Mouse (Mus musculus): ENCODE measurements at regions not wholly inside any gene's neighbourhood (a gene's known extent, or its start where the extent isn't known, plus 50 kb on each side); places are given as distances from the start of the nearest gene placed in this dataset.

DNA sequence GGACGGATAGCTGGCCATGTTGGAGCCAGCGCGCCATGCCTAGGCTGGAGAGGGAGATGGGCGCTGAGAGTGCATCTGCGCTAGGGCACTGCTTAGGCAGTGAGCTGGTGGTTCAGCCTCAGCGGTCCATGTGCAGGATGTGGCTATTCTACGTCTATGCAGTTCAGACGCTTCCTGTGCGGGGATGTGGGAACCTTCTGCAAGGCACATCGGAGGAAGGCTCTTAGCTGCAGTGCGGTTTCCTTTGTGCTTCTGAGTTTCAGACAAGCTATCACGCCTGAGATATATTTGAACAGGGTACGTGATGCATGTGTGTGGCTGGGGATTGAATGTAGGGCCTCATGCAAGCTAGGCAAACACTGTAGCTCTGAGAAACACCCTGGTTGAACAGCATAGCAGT lies 54.4 kb upstream of the Lrpprc start:
- H3K36me3 ChIP-seq (ENCODE audit: control insufficient read depth, insufficient read depth, low read length) = no peaks in the 10 kb centered on the region
- no peak overlapping the region for H3K4me2 ChIP-seq (ENCODE audit: low read depth, low read length, severe bottlenecking)
- no peak overlapping the region for H3K4me3 ChIP-seq (ENCODE audit: low read depth, low read length)
- no peak overlapping the region for H3K27ac ChIP-seq (ENCODE audit: low read depth, low read length)
- H3K27me3 ChIP-seq (ENCODE audit: control insufficient read depth, insufficient read depth, low read length) = no peaks in the 10 kb centered on the region
- 91% methylated on average over 13 of the region's 13 CpGs for WGBS
- DNase-seq (ENCODE audit: low spot score) (no peak), ATAC-seq (replicated peaks; ENCODE audit: low FRiP score) (no peak)
- H3K4me1 ChIP-seq (replicated peaks; ENCODE audit: control insufficient read depth, insufficient read depth, low read length) = no peaks in the 10 kb centered on the region; the same call in 1 of the 2 replicates
- H3K9me3 ChIP-seq (ENCODE audit: control insufficient read depth, low read length) = no peaks in the 10 kb centered on the region
- H3K9ac ChIP-seq (ENCODE audit: low read length) = no peak overlapping the region

DNA sequence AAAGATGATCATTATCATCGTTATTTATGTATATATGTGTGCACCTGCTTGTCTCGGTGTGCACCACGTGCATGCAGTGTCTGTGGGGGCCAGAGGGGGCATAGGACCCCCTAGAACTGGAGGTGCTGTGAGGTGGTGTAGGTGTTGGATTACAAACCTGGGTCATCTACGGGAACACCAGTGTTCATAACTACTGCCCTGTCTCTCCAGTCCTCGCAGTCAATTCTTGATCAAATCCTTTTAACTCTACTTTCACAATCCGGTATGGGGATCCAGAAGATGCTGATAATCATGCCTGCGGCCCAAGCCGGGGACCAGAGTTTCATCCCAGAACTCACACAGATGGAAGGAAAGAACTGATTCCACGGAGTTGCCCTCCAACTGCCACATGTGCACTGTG lies 55.6 kb upstream of the Lrpprc start:
- no peak overlapping the region for H3K4me3 ChIP-seq (ENCODE audit: low read depth, low read length)
- H3K4me2 ChIP-seq (ENCODE audit: low read depth, low read length, severe bottlenecking) = no peak overlapping the region
- H3K27ac ChIP-seq (ENCODE audit: low read depth, low read length) = no peak overlapping the region
- ATAC-seq (replicated peaks; ENCODE audit: low FRiP score) (no peak), DNase-seq (ENCODE audit: low spot score) (no peak)
- no peaks in the 10 kb centered on the region for H3K27me3 ChIP-seq (ENCODE audit: control insufficient read depth, insufficient read depth, low read length)
- WGBS = 92% methylated on average over 9 of the region's 9 CpGs
- H3K4me1 ChIP-seq (replicated peaks; ENCODE audit: control insufficient read depth, insufficient read depth, low read length) = no peaks in the 10 kb centered on the region; the same call in 1 of the 2 replicates
- H3K36me3 ChIP-seq (ENCODE audit: control insufficient read depth, insufficient read depth, low read length) = no peaks in the 10 kb centered on the region
- H3K9ac ChIP-seq (ENCODE audit: low read length) = no peak overlapping the region
- H3K9me3 ChIP-seq (ENCODE audit: control insufficient read depth, low read length) = no peaks in the 10 kb centered on the region

DNA sequence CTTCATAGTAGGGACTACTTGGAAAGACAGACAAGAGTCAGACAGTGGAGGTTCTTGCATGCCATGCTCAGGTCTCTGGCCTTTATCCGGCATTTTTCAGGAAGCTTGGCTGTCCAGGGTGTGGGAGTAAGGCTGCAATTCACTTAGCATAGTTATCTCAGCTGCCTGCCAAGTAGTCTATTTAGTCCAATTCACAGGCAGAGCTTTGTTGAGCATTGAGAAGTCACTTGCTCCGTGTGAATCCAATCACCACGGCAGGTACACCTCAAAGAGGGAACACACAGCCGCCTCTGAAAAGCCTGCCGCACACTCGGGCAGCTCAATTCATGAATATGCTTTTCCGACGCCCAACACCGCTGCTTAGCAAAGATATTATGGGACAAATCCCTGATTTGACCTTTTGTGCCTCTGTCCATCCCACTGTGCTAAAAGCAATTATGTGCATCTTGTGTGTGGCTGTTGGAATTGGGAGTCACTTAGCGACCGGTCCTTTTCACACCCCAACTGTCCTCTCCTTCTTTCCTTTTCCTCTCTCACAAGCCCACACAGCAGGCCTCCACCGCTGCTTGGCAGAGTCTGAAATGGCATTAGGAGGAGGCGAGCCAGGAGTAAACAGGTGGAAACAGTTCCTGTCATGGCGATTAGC lies 57.9 kb upstream of the Lrpprc start:
- 18% methylated on average over 14 of the region's 14 CpGs for WGBS
- ATAC-seq (replicated peaks; ENCODE audit: low FRiP score) = no peak
- no peaks in the 10 kb centered on the region for H3K9me3 ChIP-seq (ENCODE audit: control insufficient read depth, low read length)

DNA sequence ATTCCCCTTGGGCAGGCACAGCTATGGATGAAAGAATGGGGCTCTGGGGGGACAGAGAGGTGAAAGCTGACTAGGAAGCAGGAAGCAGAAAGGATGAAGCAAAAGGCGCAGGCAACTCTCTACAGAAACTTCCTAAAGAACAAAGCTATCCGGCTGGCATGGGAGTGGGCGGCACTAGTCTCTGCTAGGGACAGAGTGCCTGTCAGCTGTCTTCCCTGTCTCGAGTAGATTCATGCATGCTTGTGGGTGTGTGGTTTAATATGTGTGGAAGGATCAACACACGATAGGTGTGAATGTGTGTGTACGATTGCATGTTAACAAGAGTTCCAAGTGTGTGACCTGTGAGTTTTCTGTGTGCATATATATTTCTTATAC lies 58.4 kb upstream of the Lrpprc start:
- no peaks in the 10 kb centered on the region; the same call in 1 of the 2 replicates for H3K4me1 ChIP-seq (replicated peaks; ENCODE audit: control insufficient read depth, insufficient read depth, low read length)
- no peaks in the 10 kb centered on the region for H3K9me3 ChIP-seq (ENCODE audit: control insufficient read depth, low read length)
- 55% methylated on average over 6 of the region's 6 CpGs for WGBS
- no peak overlapping the region for H3K4me2 ChIP-seq (ENCODE audit: low read depth, low read length, severe bottlenecking)
- H3K4me3 ChIP-seq (ENCODE audit: low read depth, low read length) = no peak overlapping the region
- no peaks in the 10 kb centered on the region for H3K27me3 ChIP-seq (ENCODE audit: control insufficient read depth, insufficient read depth, low read length)
- no peak for DNase-seq (ENCODE audit: low spot score)
- no peak overlapping the region for H3K27ac ChIP-seq (ENCODE audit: low read depth, low read length)
- H3K36me3 ChIP-seq (ENCODE audit: control insufficient read depth, insufficient read depth, low read length) = no peaks in the 10 kb centered on the region
- H3K9ac ChIP-seq (ENCODE audit: low read length) = no peak overlapping the region
- ATAC-seq (replicated peaks; ENCODE audit: low FRiP score) = no peak

More for the DNA sequence above, 57.9 kb upstream of the Lrpprc start:
- Histone ChIP-seq H3K4me3 (ENCODE audit: low read depth, low read length) (no peak overlapping the region), H3K4me2 (ENCODE audit: low read depth, low read length, severe bottlenecking) (no peak overlapping the region), H3K4me1 (replicated peaks; ENCODE audit: control insufficient read depth, insufficient read depth, low read length) (no peaks in the 10 kb centered on the region; the same call in 1 of the 2 replicates), H3K27me3 (ENCODE audit: control insufficient read depth, insufficient read depth, low read length) (no peaks in the 10 kb centered on the region), H3K27ac (ENCODE audit: low read depth, low read length) (no peak overlapping the region), H3K36me3 (ENCODE audit: control insufficient read depth, insufficient read depth, low read length) (no peaks in the 10 kb centered on the region), H3K9ac (ENCODE audit: low read length) (no peak overlapping the region)
- DNase-seq (ENCODE audit: low spot score) = no peak

DNA sequence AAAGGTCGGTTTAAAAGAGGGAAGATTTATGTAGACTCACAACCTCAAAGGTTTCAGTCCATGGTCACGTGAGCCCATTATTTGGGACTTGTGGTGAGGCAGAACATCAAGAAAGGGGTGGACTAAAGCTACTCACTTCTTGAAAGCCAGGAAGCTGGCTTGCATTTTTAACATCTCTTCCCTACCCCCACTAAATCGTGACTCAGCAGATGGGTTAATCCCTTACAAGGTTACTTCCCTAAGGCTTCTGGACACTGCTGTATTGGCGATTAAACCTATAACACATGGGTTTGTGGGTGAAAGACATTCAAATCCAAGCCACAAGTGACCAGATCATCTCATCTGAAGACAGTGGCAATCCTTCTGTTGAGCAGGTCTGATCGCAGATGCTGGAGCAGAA lies 59.9 kb upstream of the Lrpprc start:
- ATAC-seq (replicated peaks; ENCODE audit: low FRiP score) = no peak
- no peak overlapping the region for H3K9ac ChIP-seq (ENCODE audit: low read length)
- H3K4me3 ChIP-seq (ENCODE audit: low read depth, low read length) = no peak overlapping the region
- no peaks in the 10 kb centered on the region for H3K9me3 ChIP-seq (ENCODE audit: control insufficient read depth, low read length)
- H3K27ac ChIP-seq (ENCODE audit: low read depth, low read length) = no peak overlapping the region
- H3K36me3 ChIP-seq (ENCODE audit: control insufficient read depth, insufficient read depth, low read length) = no peaks in the 10 kb centered on the region
- H3K4me2 ChIP-seq (ENCODE audit: low read depth, low read length, severe bottlenecking) = no peak overlapping the region
- WGBS = 85% methylated on average over 5 of the region's 5 CpGs
- no peaks in the 10 kb centered on the region for H3K27me3 ChIP-seq (ENCODE audit: control insufficient read depth, insufficient read depth, low read length)
- H3K4me1 ChIP-seq (replicated peaks; ENCODE audit: control insufficient read depth, insufficient read depth, low read length) = no peaks in the 10 kb centered on the region; the same call in 1 of the 2 replicates
- no peak for DNase-seq (ENCODE audit: low spot score)

DNA sequence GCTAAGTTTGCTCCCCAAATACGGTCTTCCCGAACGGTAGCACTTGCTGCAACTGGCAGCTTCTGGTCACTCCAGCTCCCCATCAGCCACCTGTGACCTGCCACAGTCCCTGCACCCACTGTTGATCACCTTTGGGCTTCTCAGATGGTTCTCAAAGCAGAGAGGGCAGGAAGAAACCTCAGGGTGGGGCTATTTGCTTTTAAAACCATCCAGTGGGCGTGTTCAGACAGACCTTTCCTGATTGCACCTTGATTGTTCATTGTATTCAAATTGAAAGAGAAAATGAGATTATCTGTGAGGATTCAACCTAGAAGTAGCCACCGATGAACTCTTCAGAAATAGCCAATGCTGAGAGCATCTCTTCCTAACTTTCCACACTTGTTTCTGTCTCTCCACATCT lies 60.3 kb upstream of the Lrpprc start:
- H3K27me3 ChIP-seq (ENCODE audit: control insufficient read depth, insufficient read depth, low read length) = no peaks in the 10 kb centered on the region

DNA sequence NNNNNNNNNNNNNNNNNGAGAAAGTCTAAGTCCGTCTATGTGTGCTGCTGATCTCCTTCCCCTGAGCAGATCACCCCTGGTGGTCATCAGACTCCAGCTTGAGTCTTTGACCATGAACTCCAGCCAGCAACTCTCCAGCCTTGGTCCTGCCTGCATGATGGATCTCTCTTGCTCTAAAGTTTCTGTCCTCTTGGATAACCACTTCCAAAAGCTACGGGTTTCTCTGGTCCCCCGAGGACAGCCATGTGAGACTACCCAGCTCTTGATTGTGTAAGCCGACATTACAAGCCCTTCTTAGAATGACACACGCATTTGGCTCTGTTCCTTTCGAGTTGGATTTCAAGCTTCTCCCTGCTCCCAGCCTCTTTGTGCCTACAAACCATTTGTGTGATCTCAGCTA lies 66.4 kb upstream of the Lrpprc start:
- DNase-seq (ENCODE audit: low spot score) (peak; percentile 31), ATAC-seq (replicated peaks; ENCODE audit: low FRiP score) (no peak)
- WGBS = 84% methylated on average over 6 of the region's 6 CpGs
- H3K9me3 ChIP-seq (ENCODE audit: control insufficient read depth, low read length) = no peaks in the 10 kb centered on the region
- H3K27ac ChIP-seq (ENCODE audit: low read depth, low read length) = no peak overlapping the region
- no peak overlapping the region for H3K4me2 ChIP-seq (ENCODE audit: low read depth, low read length, severe bottlenecking)
- no peaks in the 10 kb centered on the region for H3K27me3 ChIP-seq (ENCODE audit: control insufficient read depth, insufficient read depth, low read length)
- no peaks in the 10 kb centered on the region for H3K4me1 ChIP-seq (replicated peaks; ENCODE audit: control insufficient read depth, insufficient read depth, low read length)
- no peaks in the 10 kb centered on the region for H3K36me3 ChIP-seq (ENCODE audit: control insufficient read depth, insufficient read depth, low read length)
- no peak overlapping the region for H3K4me3 ChIP-seq (ENCODE audit: low read depth, low read length)
- H3K9ac ChIP-seq (ENCODE audit: low read length) = no peak overlapping the region

More for the DNA sequence above, 60.3 kb upstream of the Lrpprc start:
- H3K27ac ChIP-seq (ENCODE audit: low read depth, low read length) = no peak overlapping the region
- DNase-seq (ENCODE audit: low spot score) (no peak), ATAC-seq (replicated peaks; ENCODE audit: low FRiP score) (no peak)
- no peak overlapping the region for H3K9ac ChIP-seq (ENCODE audit: low read length)
- no peaks in the 10 kb centered on the region for H3K36me3 ChIP-seq (ENCODE audit: control insufficient read depth, insufficient read depth, low read length)
- H3K4me2 ChIP-seq (ENCODE audit: low read depth, low read length, severe bottlenecking) = no peak overlapping the region
- no peaks in the 10 kb centered on the region for H3K9me3 ChIP-seq (ENCODE audit: control insufficient read depth, low read length)
- H3K4me3 ChIP-seq (ENCODE audit: low read depth, low read length) = no peak overlapping the region
- WGBS = 88% methylated on average over 5 of the region's 5 CpGs
- no peaks in the 10 kb centered on the region; the same call in 1 of the 2 replicates for H3K4me1 ChIP-seq (replicated peaks; ENCODE audit: control insufficient read depth, insufficient read depth, low read length)

DNA sequence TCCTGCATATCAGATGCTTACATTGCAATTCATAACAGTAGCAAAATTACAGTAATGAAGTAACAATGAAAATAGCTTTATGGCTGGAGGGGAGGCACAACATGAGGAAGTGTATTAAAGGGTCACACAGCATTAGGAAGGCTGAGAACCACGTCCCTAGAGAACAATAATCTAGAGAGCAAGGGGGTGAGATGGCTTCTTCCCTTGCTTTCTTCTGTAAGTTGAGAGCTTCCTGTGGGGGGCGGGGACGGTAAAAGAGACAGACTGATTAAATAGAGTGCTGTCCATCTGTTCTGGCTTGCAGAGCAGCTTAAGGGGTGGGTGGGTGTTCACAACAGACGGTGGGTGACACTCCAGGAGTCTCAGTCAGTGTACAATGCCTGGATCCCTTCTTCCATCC lies 68.2 kb upstream of the Lrpprc start:
- ATAC-seq (replicated peaks; ENCODE audit: low FRiP score) (no peak), DNase-seq (ENCODE audit: low spot score) (peak; percentile 24)
- WGBS = 48% methylated on average over 4 of the region's 4 CpGs
- H3K4me2 ChIP-seq (ENCODE audit: low read depth, low read length, severe bottlenecking) = no peak overlapping the region
- H3K9ac ChIP-seq (ENCODE audit: low read length) = no peak overlapping the region
- no peak overlapping the region for H3K4me3 ChIP-seq (ENCODE audit: low read depth, low read length)
- no peaks in the 10 kb centered on the region for H3K4me1 ChIP-seq (replicated peaks; ENCODE audit: control insufficient read depth, insufficient read depth, low read length)
- H3K9me3 ChIP-seq (ENCODE audit: control insufficient read depth, low read length) = no peaks in the 10 kb centered on the region
- no peaks in the 10 kb centered on the region for H3K36me3 ChIP-seq (ENCODE audit: control insufficient read depth, insufficient read depth, low read length)
- no peaks in the 10 kb centered on the region for H3K27me3 ChIP-seq (ENCODE audit: control insufficient read depth, insufficient read depth, low read length)
- no peak overlapping the region for H3K27ac ChIP-seq (ENCODE audit: low read depth, low read length)

DNA sequence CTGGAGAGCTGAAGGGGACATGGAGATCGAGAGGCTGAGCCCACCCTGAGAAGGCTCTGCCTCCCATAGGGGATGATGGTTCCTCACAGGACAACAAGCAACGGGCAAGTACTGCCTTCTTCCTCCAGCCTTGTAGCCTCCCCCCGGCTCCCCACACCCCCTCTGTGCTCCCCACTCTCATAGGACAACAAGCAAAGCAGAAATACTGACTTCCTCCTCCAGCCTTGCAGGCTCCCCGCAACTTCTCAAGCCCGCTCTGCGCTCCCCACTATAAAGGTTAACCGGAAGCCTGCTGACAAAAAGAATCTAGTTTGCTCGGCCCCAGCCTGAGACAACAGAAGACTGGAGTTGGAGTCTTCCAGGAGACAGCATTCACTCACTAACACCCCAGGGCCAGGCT lies 69.3 kb upstream of the Lrpprc start:
- H3K9me3 ChIP-seq (ENCODE audit: control insufficient read depth, low read length) = no peaks in the 10 kb centered on the region
- H3K27ac ChIP-seq (ENCODE audit: low read depth, low read length) = no peak overlapping the region
- no peaks in the 10 kb centered on the region for H3K36me3 ChIP-seq (ENCODE audit: control insufficient read depth, insufficient read depth, low read length)
- no peaks in the 10 kb centered on the region for H3K4me1 ChIP-seq (replicated peaks; ENCODE audit: control insufficient read depth, insufficient read depth, low read length)
- no peak overlapping the region for H3K9ac ChIP-seq (ENCODE audit: low read length)
- H3K4me3 ChIP-seq (ENCODE audit: low read depth, low read length) = no peak overlapping the region
- 67% methylated on average over 8 of the region's 8 CpGs for WGBS
- DNase-seq (ENCODE audit: low spot score) (no peak), ATAC-seq (replicated peaks; ENCODE audit: low FRiP score) (no peak)
- H3K4me2 ChIP-seq (ENCODE audit: low read depth, low read length, severe bottlenecking) = no peak overlapping the region
- H3K27me3 ChIP-seq (ENCODE audit: control insufficient read depth, insufficient read depth, low read length) = no peaks in the 10 kb centered on the region
